Mouse (Mus musculus): ENCODE measurements around the gene Vopp1.
A peak's percentile ranks its signal among the peaks of the same experiment; 100 is the strongest.

The Vopp1 gene

DNA sequence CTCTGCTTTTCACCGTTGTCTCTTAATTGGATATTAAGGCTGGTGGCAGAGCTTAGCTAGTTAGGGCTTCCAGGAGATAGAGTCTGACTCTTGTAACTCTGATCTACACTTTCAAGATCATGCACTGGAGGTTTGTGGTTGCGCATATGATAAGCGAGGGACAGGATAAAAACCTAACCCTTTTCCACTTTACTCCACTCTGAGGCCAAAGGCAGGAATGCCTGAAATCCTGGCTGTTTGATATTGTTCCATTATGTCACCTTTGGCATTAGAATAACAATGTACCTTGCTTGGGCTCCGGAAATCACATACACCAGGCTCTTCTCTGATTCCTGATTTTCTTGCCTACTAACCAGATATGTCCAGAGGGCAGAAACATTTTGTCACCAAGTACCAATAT is 123.3 kb downstream of the Vopp1 start:
- DNase-seq, result no peak

DNA sequence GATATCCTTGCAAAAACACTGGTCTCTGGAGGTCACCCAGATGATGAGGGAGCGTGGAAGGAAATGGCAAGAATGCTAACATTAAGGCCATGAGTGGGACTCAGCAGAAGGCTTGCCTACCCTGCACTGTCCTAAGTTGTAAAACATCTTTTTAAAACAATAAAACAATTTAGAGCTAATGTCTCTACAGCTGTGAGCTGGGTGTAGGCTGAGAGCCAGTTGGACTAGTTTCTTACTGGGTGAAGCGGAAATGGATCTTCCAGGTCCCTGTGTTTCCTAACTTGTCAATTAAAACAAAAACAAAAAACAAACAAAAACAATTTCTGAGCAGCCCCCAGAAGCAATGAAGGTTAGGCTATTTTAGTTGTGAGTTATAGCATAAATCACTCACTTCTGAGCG is 131.8 kb downstream of the Vopp1 start:
- no peak for DNase-seq

GRCm38 (mm10) chr6:57691467-57692261 is 133.3 kb downstream of the Vopp1 start, which contains the start of gene Pyurf:
Gene Pyurf, minus strand, starts transcription at chr6:57692078.
- peak; percentile 69 to 81 for DNase-seq

DNA sequence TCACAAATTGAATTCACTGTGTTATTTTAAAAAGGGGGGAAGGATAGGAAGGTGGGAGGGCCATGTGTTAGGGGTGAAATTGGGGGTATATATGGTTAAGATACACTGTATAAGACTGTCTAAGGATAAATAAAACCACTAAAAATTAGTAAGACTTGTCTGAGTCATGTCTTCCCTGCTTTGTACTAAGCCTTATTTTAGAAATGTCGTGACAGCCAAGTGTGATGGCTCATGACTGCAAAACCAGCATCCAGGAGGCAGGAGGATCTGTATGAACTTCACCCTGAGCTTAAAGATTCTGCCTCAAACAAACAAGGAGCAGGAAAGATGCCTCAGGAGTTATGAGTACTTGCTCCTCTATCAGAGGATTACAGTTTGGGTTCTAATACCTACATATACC is 140.8 kb downstream of the Vopp1 start:
- no peak for DNase-seq
